Mouse (Mus musculus) activated CD4-positive, CD25-positive, alpha-beta regulatory T cell, adult 4 months (primary cell): Measurements from ENCODE around the gene Ube4a. TPM values are rescaled to one million over a fixed set of nuclear protein-coding genes. Genes with fewer than 3 reads are reported as not detected.

Source experiments
- ATAC-seq: one replicate; pipeline ENCODE4 v1.8.0; 2017
- polyA plus RNA-seq, 2 experiments: library from polyadenylated mRNA; unstranded; fragments of 100-300 nt; shearing (Covaris generic); gene quantifications; one replicate each; pipeline ENCODE4 v1.2.1; 2017

The Ube4a gene
- polyA plus RNA-seq = 10 to 100 TPM; 34.0 to 38.4 TPM

- ATAC-seq = peak; percentile 84
Observed at GRCm38 (mm10) chr9:44965126-44965832, at the start of gene Ube4a. Gene Ube4a (minus strand): TSS chr9:44965600.

- peak; percentile 29 for ATAC-seq
Observed at GRCm38 (mm10) chr9:45014879-45015278, 49.5 kb upstream of the Ube4a start.

- ATAC-seq = no peak
Observed at GRCm38 (mm10) chr9:45011291-45011690, 45.9 kb upstream of the Ube4a start.

DNA sequence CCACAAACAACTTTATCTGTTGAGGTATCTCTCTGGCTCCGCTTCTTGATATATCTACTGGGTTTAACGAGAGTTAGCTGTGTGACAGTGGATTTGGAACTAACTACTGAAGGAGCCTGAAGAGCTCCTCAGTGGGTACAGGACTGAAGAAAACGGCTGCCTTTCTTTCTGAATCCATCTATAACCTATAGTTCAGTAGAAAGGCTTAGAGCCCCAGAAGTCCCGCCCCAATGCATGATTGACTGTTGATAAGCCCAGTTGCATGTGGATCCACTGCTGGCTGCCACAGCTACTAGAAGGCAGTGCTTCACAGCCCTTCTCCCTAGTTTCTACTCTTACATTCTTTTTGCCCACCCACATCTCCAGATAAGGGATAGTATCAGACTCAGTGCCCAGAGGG lies 45.1 kb upstream of the Ube4a start:
- ATAC-seq = peak; percentile 42

GRCm38 (mm10) chr9:45009180-45010078 lies 44.0 kb upstream of the Ube4a start, which contains the start of gene Cd3e:
Gene Cd3e (minus strand): TSS chr9:45009627.
- peak; percentile 89 for ATAC-seq

- no peak for ATAC-seq
Observed at GRCm38 (mm10) chr9:45008342-45008741, 42.9 kb upstream of the Ube4a start.

DNA sequence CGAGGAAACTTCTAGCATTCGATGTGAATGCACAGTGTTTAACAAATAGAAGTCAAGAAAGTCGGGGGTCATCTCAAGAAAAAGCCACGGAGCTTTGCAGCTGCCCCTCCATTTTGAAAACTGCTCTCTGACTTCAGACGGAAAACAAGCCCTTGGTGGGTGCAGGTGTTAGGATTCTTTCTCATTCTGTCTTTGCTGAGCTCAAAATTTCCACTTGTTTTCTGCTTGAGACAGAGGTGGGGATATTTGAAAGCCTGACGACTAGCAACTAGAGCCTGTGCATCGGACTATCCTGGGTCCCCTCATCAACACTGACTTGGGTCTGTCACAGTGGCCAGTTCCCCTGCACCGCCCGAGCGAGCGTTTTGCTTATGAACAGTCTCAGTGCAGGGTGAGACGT lies 42.0 kb upstream of the Ube4a start:
- ATAC-seq = no peak

DNA sequence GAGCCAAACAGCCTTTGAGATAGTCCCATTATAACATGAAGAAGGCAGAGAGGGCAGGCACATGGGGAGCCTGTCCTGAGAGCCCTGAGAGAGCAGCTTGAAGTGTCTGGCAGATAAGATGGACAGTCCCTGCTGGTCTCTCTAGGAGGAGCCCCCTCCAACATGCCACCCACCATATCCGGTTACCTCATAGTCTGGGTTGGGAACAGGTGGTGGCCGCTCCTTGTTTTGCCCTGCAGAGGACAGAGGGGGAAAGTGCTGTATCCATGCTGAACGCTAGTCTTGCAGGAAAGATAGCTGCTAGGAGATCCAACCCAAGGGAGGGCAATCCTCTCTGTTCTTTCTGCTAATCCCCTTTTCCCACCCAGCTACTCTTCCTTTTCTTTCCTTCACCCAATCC lies 34.8 kb upstream of the Ube4a start:
- ATAC-seq = no peak

GRCm38 (mm10) chr9:44999776-45000175 lies 34.4 kb upstream of the Ube4a start:
- no peak for ATAC-seq

- ATAC-seq = no peak
Observed at GRCm38 (mm10) chr9:44999171-44999570, 33.8 kb upstream of the Ube4a start.

DNA sequence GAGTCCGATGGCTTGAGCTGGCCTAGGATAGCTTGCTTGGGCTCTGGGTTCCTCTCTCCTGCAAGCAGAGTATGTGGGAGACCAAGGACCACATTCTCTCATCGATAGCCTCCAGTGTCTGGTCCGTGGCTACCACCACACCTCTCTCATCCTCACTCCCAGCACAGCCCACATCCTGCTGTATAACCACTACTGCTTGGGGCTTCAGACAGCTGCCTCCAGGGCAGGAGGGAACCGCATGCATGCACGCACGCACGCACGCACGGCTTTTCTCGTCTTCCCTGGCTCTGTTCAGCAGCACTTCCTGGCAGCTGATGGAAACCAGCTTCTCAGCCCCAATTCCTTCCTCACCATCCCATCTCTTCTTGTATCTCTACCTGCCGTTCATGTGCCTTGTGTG lies 32.7 kb upstream of the Ube4a start:
- peak; percentile 70 for ATAC-seq

DNA sequence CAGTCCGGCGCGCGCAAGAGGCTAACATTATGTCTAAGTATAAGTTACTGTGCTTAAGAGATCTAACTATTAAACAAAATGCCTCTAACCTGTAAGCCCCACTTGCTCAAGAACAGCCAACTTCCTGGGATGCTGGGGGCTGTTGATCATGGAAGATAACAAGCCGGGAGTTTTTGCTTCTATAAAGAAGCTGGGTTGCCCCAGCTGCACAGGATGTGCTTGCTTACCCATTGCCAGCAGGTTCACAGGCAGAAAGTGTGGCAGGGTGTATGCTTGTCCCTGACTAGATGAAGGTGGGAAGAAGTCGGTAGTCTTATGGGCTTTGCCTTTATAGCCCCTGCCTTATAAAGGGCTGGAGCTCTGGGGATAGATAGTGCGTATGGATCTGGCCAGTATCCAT lies 31.2 kb upstream of the Ube4a start:
- ATAC-seq = no peak

- no peak for ATAC-seq
Observed at GRCm38 (mm10) chr9:44994962-44995361, 29.6 kb upstream of the Ube4a start.

- ATAC-seq = no peak
Observed at GRCm38 (mm10) chr9:44993268-44993667, 27.9 kb upstream of the Ube4a start.

DNA sequence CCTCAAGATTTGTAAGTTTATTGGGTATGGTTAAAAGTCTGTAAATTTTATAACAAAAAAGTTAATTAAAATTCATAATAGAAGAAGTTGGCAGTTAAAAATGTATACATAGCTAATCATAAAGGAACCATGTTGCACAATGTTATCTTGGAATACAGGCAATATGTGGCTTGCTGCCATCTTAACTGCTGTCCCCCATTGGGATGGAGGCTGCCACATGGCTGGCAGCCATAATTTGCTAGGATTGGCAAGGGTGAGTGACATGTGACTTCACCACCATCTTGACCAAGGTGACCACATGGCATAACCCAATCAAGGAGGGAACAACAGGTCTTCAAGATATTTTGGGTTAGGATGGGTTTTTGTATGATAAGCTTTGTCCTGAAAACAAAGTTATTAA lies 26.9 kb upstream of the Ube4a start:
- ATAC-seq = no peak

DNA sequence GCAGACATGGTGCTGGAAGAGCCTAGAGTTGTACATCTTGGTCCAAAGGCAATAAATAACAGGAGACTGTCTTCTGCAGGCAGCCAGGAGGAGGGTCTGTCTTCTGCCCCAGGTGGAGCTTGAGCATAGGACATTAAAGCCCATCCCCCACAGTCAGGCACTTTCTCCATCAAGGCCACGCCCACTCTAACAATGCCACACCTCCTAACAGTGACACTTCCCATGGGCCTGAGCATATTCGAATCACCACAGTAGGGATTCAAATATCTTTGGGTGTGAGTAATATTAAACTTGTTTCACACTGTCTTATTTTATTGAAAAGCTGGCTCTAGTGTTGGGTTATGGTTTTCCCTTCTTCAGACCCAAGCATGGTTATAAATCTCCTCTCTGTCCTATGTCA lies 26.4 kb upstream of the Ube4a start:
- ATAC-seq = no peak

GRCm38 (mm10) chr9:44986976-44987375 lies 21.6 kb upstream of the Ube4a start:
- peak; percentile 41 for ATAC-seq

- peak; percentile 85 for ATAC-seq
Observed at GRCm38 (mm10) chr9:44986242-44986781, 20.9 kb upstream of the Ube4a start.

- no peak for ATAC-seq
Observed at GRCm38 (mm10) chr9:44985721-44986161, 20.3 kb upstream of the Ube4a start.

DNA sequence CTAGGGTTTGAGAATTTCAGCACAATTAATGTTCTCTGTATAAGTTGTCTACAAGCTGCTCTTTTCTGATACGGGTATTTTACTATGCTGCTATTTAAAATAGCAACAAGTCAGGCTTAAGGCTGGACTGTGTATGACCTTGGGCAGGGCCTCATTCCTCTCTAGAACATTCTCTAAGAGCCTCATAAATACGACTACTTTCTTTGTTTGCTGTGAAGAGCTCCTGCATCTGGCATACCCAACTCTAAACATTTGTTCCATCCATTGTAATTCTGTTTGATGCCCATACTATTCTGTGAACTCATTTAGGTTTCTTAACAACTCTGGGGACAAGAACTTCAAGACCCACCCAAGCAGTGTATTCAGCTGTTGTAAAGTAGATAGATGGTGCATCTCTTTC lies 17.6 kb upstream of the Ube4a start:
- ATAC-seq = no peak

- no peak for ATAC-seq
Observed at GRCm38 (mm10) chr9:44982531-44982930, 17.1 kb upstream of the Ube4a start.

DNA sequence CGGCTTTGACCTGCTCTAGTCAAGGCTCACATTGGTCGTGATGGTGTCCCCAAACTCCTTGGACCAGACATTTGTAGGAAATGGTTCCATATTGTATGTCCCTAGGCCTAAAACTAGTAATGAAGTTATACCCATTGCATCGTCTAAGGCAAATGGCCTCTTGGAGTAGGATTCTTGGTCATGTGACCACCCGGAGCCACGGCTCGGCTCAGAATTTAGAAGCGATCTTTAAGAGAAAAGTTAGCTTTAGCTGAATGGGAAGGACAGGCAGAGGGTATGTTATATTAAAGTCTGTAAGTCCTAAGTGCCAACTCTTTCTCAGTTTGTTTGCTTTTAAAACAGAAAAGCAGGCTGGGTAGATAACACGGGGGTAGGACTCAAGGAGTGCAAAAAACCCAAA lies 16.7 kb upstream of the Ube4a start:
- no peak for ATAC-seq

DNA sequence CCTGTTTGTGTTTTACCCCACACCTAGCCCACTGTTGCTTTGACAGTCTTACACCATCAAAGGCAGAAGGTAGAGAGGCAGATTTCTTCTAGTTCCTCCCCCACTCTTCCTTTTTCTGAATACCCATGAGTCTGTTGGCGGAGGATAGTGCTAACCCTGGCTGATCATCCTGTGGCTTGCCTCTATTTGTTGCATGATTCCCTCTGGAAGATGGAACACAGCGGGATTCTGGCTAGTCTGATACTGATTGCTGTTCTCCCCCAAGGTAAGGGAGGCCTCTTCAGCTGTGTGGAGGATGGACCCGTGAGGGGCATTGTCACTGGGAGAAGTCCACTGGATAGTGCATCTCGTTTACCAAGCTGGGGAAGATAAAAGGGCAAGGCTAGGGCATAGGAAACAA lies 16.3 kb upstream of the Ube4a start, which contains the start of gene Cd3d:
Gene Cd3d, plus strand, starts transcription at position 111 of the 400 bp plus-strand sequence.
- peak; percentile 13 for ATAC-seq
